Mouse (Mus musculus) lung, embryonic 15.5 days (tissue): ENCODE measurements at regions not wholly inside any gene's neighbourhood (a gene's known extent, or its start where the extent isn't known, plus 50 kb on each side); places are given as distances from the start of the nearest gene placed in this dataset.
A peak's percentile ranks its signal among the peaks of the same experiment; 100 is the strongest.
"Not testable (repeated sequence)": the region's sequence is repeated elsewhere in the genome, so short reads cannot be mapped to it uniquely, and the experiment has no call there.

Experiments used
- ATAC-seq: fragments of 200-750 bp; cut with Nextera tagmentation; 2 replicates; pipeline ENCODE4 v1.8.0; 2017; ENCODE audit warnings: moderate number of reproducible peaks, borderline replicate concordance; ENCODE audit not compliant: low FRiP score, low TSS enrichment; ENCODE audit errors: extremely low read depth
- H3K27ac ChIP-seq: fragments of 300-500 bp; sonication (generic); 2 replicates; pipeline ENCODE4 v1.5.1; 2015; ENCODE audit warnings: moderate library complexity, mild to moderate bottlenecking, inconsistent platforms
- H3K27me3 ChIP-seq: fragments of 300-500 bp; sonication (generic); 2 replicates; pipeline ENCODE4 v1.6.1; 2015; ENCODE audit warnings: inconsistent platforms
- H3K36me3 ChIP-seq: fragments of 300-500 bp; sonication (generic); 2 replicates; pipeline ENCODE4 v1.6.1; 2015; ENCODE audit warnings: inconsistent platforms
- H3K4me1 ChIP-seq: fragments of 300-500 bp; sonication (generic); 2 replicates; pipeline ENCODE4 v1.6.1; 2015; ENCODE audit warnings: inconsistent platforms
- H3K4me2 ChIP-seq: fragments of 300-500 bp; sonication (generic); 2 replicates; pipeline ENCODE4 v1.6.1; 2015; ENCODE audit warnings: inconsistent platforms, mild to moderate bottlenecking, moderate library complexity
- H3K4me3 ChIP-seq: fragments of 300-500 bp; sonication (generic); 2 replicates; pipeline ENCODE4 v1.5.1; 2015; ENCODE audit warnings: mild to moderate bottlenecking, inconsistent platforms
- H3K9ac ChIP-seq: fragments of 300-500 bp; sonication (generic); 2 replicates; pipeline ENCODE4 v1.6.1; 2015; ENCODE audit warnings: inconsistent platforms
- H3K9me3 ChIP-seq: fragments of 300-500 bp; sonication (generic); 2 replicates; pipeline ENCODE4 v1.6.1; 2016; ENCODE audit warnings: inconsistent platforms
- WGBS: fragments of 180-500 bp; shearing (Covaris S2); methylation state at CpG from one replicate; pipeline ENCODE4 v1.1.7; 2015; 5-methylcytosine and 5-hydroxymethylcytosine counted together

GRCm38 (mm10) chr4:101366905-101367679, 52.0 kb upstream of the Ak4 start:
- no peaks in the 10 kb centered on the region for H3K9me3 ChIP-seq
- no peak overlapping the region for H3K9ac ChIP-seq
- H3K4me2 ChIP-seq = no peak overlapping the region
- no peak overlapping the region for H3K4me3 ChIP-seq
- H3K4me1 ChIP-seq = no peaks in the 10 kb centered on the region
- no peak overlapping the region for H3K27ac ChIP-seq
- WGBS = 58% methylated on average over 13 of the region's 13 CpGs
- H3K36me3 ChIP-seq = no peaks in the 10 kb centered on the region
- ATAC-seq = no peak
- no peaks in the 10 kb centered on the region for H3K27me3 ChIP-seq

- no peaks in the 10 kb centered on the region for H3K27me3 ChIP-seq
- no peak overlapping the region for H3K4me3 ChIP-seq
- WGBS = 70% methylated on average over 3 of the region's 3 CpGs
- no peaks in the 10 kb centered on the region for H3K36me3 ChIP-seq
- H3K9ac ChIP-seq = no peak overlapping the region
- no peak overlapping the region for H3K4me2 ChIP-seq
- H3K27ac ChIP-seq = no peak overlapping the region
- ATAC-seq = no peak
- H3K9me3 ChIP-seq = no peaks in the 10 kb centered on the region
- no peaks in the 10 kb centered on the region for H3K4me1 ChIP-seq
Measured at GRCm38 (mm10) chr4:101365299-101365698, 53.8 kb upstream of the Ak4 start.

GRCm38 (mm10) chr4:101364716-101365115, 54.4 kb upstream of the Ak4 start:
- 77% methylated on average over 2 of the region's 2 CpGs for WGBS
- no peak overlapping the region for H3K9ac ChIP-seq
- no peak overlapping the region for H3K4me3 ChIP-seq
- H3K36me3 ChIP-seq = no peaks in the 10 kb centered on the region
- no peaks in the 10 kb centered on the region for H3K9me3 ChIP-seq
- H3K27ac ChIP-seq = no peak overlapping the region
- no peak for ATAC-seq
- no peak overlapping the region for H3K4me2 ChIP-seq
- H3K4me1 ChIP-seq = no peaks in the 10 kb centered on the region
- no peaks in the 10 kb centered on the region; the same call in 1 of the 2 replicates for H3K27me3 ChIP-seq

- not testable (repeated sequence) for H3K4me2 ChIP-seq, H3K27me3 ChIP-seq, H3K9me3 ChIP-seq, ATAC-seq, H3K9ac ChIP-seq, H3K4me1 ChIP-seq, H3K36me3 ChIP-seq, H3K4me3 ChIP-seq, H3K27ac ChIP-seq
- 81% methylated on average over 1 of the region's 1 CpGs for WGBS
Measured at GRCm38 (mm10) chr4:101363231-101363630, 55.8 kb upstream of the Ak4 start.

GRCm38 (mm10) chr4:101361779-101362178, 57.3 kb upstream of the Ak4 start:
- Histone ChIP-seq H3K4me3 (no peak overlapping the region), H3K4me2 (no peak overlapping the region), H3K4me1 (peaks cover 8% of the 10 kb centered on the region), H3K27me3 (no peaks in the 10 kb centered on the region; the same call in 1 of the 2 replicates), H3K27ac (no peak overlapping the region), H3K9ac (no peak overlapping the region), H3K36me3 (no peaks in the 10 kb centered on the region), H3K9me3 (no peaks in the 10 kb centered on the region)
- WGBS = 87% methylated on average over 1 of the region's 1 CpGs
- no peak for ATAC-seq

GRCm38 (mm10) chr4:101360296-101360695, 58.8 kb upstream of the Ak4 start:
- no peaks in the 10 kb centered on the region for H3K9me3 ChIP-seq
- no peak overlapping the region for H3K4me3 ChIP-seq
- H3K4me2 ChIP-seq = no peak overlapping the region
- H3K27me3 ChIP-seq = no peaks in the 10 kb centered on the region; the same call in 1 of the 2 replicates
- no peak for ATAC-seq
- 77% methylated on average over 7 of the region's 7 CpGs for WGBS
- H3K9ac ChIP-seq = no peak overlapping the region
- no peaks in the 10 kb centered on the region for H3K36me3 ChIP-seq
- H3K27ac ChIP-seq = no peak overlapping the region
- peaks cover 12% of the 10 kb centered on the region for H3K4me1 ChIP-seq

- H3K4me1 ChIP-seq = peaks cover 24% of the 10 kb centered on the region
- ATAC-seq = no peak
- 84% methylated on average over 5 of the region's 5 CpGs for WGBS
Measured at GRCm38 (mm10) chr4:101359119-101359518, 60.0 kb upstream of the Ak4 start.

GRCm38 (mm10) chr4:101358525-101358924, 60.6 kb upstream of the Ak4 start:
- Histone ChIP-seq H3K4me2 (no peak overlapping the region), H3K9ac (no peak overlapping the region), H3K27me3 (peaks cover 3% of the 10 kb centered on the region; the same call in 1 of the 2 replicates), H3K36me3 (no peaks in the 10 kb centered on the region), H3K9me3 (no peaks in the 10 kb centered on the region), H3K4me1 (peaks cover 26% of the 10 kb centered on the region), H3K4me3 (no peak overlapping the region), H3K27ac (no peak overlapping the region)
- ATAC-seq = no peak
- WGBS = 92% methylated on average over 3 of the region's 3 CpGs

More at GRCm38 (mm10) chr4:101359119-101359518, 60.0 kb upstream of the Ak4 start:
- Histone ChIP-seq H3K36me3 (no peaks in the 10 kb centered on the region), H3K9me3 (no peaks in the 10 kb centered on the region), H3K27ac (no peak overlapping the region), H3K4me2 (no peak overlapping the region), H3K9ac (no peak overlapping the region), H3K4me3 (no peak overlapping the region), H3K27me3 (peaks cover 3% of the 10 kb centered on the region; the same call in 1 of the 2 replicates)

GRCm38 (mm10) chr4:101357923-101358322, 61.2 kb upstream of the Ak4 start:
- Histone ChIP-seq H3K27ac (no peak overlapping the region), H3K9ac (0 out of 2 replicates have a peak overlapping the region, but pooled peaks have one; percentile 52), H3K9me3 (no peaks in the 10 kb centered on the region), H3K4me1 (peaks cover 26% of the 10 kb centered on the region), H3K27me3 (peaks cover 3% of the 10 kb centered on the region; the same call in 1 of the 2 replicates), H3K36me3 (no peaks in the 10 kb centered on the region), H3K4me2 (peak overlapping the region; percentile 98), H3K4me3 (peak overlapping the region; percentile 85)
- ATAC-seq = no peak
- WGBS = 56% methylated on average over 8 of the region's 8 CpGs

- peak overlapping the region; percentile 85 for H3K4me3 ChIP-seq
- 4% methylated on average over 31 of the region's 31 CpGs for WGBS
- peak overlapping the region; percentile 67 for H3K27ac ChIP-seq
- H3K9me3 ChIP-seq = no peaks in the 10 kb centered on the region
- H3K4me2 ChIP-seq = peak overlapping the region; percentile 98
- H3K9ac ChIP-seq = peak overlapping the region; percentile 52
- no peak for ATAC-seq
- H3K4me1 ChIP-seq = peaks cover 26% of the 10 kb centered on the region
- H3K27me3 ChIP-seq = peaks cover 3% of the 10 kb centered on the region; the same call in 1 of the 2 replicates
- no peaks in the 10 kb centered on the region for H3K36me3 ChIP-seq
Measured at GRCm38 (mm10) chr4:101356954-101357891, 61.9 kb upstream of the Ak4 start.

GRCm38 (mm10) chr4:101356093-101356953, 62.8 kb upstream of the Ak4 start:
- WGBS = under 1% methylated on average over 97 of the region's 107 CpGs
- Histone ChIP-seq H3K9me3 (no peaks in the 10 kb centered on the region), H3K27me3 (peaks cover 3% of the 10 kb centered on the region; the same call in 1 of the 2 replicates), H3K4me3 (peak overlapping the region; percentile 85), H3K4me1 (peaks cover 26% of the 10 kb centered on the region), H3K36me3 (no peaks in the 10 kb centered on the region), H3K4me2 (peak overlapping the region; percentile 98), H3K27ac (peak overlapping the region; percentile 76), H3K9ac (peak overlapping the region; percentile 78)
- ATAC-seq = peak; percentile 82
